Mouse (Mus musculus) myocyte (in vitro differentiated cells): ENCODE data around the gene Polr2l. TPM values are rescaled to one million over a fixed set of nuclear protein-coding genes. Genes with fewer than 3 reads are reported as not detected.

Experiments used
- H3K27me3 ChIP-seq: one replicate; pipeline ENCODE4 v1.6.1; 2011; ENCODE audit not compliant: control insufficient read depth, insufficient read depth, insufficient read length
- H3K36me3 ChIP-seq: one replicate; pipeline ENCODE4 v1.6.1; 2011; ENCODE audit not compliant: control insufficient read depth, insufficient read depth
- H3K4me2 ChIP-seq: one replicate; pipeline ENCODE4 v1.6.1; 2011; ENCODE audit warnings: low read depth, control low read depth
- H3K4me3 ChIP-seq: one replicate; pipeline ENCODE4 v1.5.1; 2011; ENCODE audit warnings: mild to moderate bottlenecking, control low read depth, moderate library complexity
- H3K79me2 ChIP-seq: one replicate; pipeline ENCODE4 v1.6.1; 2011; ENCODE audit not compliant: control insufficient read depth, insufficient read depth
- H3ac ChIP-seq: one replicate; pipeline ENCODE4 v1.6.1; 2011; ENCODE audit not compliant: control insufficient read depth, insufficient read length
- CEBPB ChIP-seq: IDR thresholded peaks from 2 replicates; pipeline ENCODE4 v1.6.1; 2011; ENCODE audit warnings: mild to moderate bottlenecking, moderate library complexity; ENCODE audit not compliant: poor library complexity, insufficient read depth, severe bottlenecking
- E2F4 ChIP-seq: IDR thresholded peaks from one replicate; pipeline ENCODE4 v1.6.1; 2011; ENCODE audit warnings: mild to moderate bottlenecking, control low read depth, moderate library complexity; ENCODE audit not compliant: insufficient read depth
- MAX ChIP-seq: IDR thresholded peaks from one replicate; pipeline ENCODE4 v1.6.1; 2011; ENCODE audit warnings: low read depth, mild to moderate bottlenecking, control low read depth
- MYOD1 ChIP-seq, 3 experiments: IDR thresholded peaks; one replicate each; pipeline ENCODE4 v1.6.1; 2011; ENCODE audit warnings: control low read depth in 2 of 3, low read depth in 2 of 3, mild to moderate bottlenecking in 2 of 3, moderate library complexity in 1 of 3; ENCODE audit not compliant: insufficient read length in 2 of 3, control insufficient read depth in 1 of 3
- MYOG ChIP-seq, 3 experiments: IDR thresholded peaks; one replicate each; pipeline ENCODE4 v1.6.1; 2011; ENCODE audit warnings: control low read depth in 2 of 3, low read depth in 2 of 3, mild to moderate bottlenecking in 2 of 3; ENCODE audit not compliant: insufficient read length in 2 of 3, control insufficient read depth in 1 of 3, insufficient read depth in 1 of 3
- POLR2A ChIP-seq: IDR thresholded peaks from one replicate; pipeline ENCODE4 v1.6.1; 2011; ENCODE audit warnings: low read depth, mild to moderate bottlenecking, control low read depth, moderate library complexity; ENCODE audit not compliant: insufficient read length
- POLR2AphosphoS2 ChIP-seq: IDR thresholded peaks from one replicate; pipeline ENCODE4 v1.6.1; 2011; ENCODE audit warnings: low read depth, control low read depth; ENCODE audit not compliant: insufficient read length
- REST ChIP-seq: IDR thresholded peaks from one replicate; pipeline ENCODE4 v1.6.1; 2011; ENCODE audit warnings: mild to moderate bottlenecking, control low read depth, moderate library complexity; ENCODE audit not compliant: insufficient read depth, insufficient read length
- SRF ChIP-seq: IDR thresholded peaks from one replicate; pipeline ENCODE4 v1.6.1; 2011; ENCODE audit warnings: low read depth; ENCODE audit not compliant: control insufficient read depth, insufficient read length
- TCF12 ChIP-seq: IDR thresholded peaks from one replicate; pipeline ENCODE4 v1.6.1; 2011; ENCODE audit warnings: mild to moderate bottlenecking, control low read depth; ENCODE audit not compliant: poor library complexity, insufficient read depth, severe bottlenecking
- TCF3 ChIP-seq: IDR thresholded peaks from one replicate; pipeline ENCODE4 v1.6.1; 2011; ENCODE audit warnings: low read depth, control low read depth; ENCODE audit not compliant: insufficient read length
- USF1 ChIP-seq: IDR thresholded peaks from one replicate; pipeline ENCODE4 v1.6.1; 2011; ENCODE audit warnings: low read depth, mild to moderate bottlenecking, control low read depth, moderate library complexity
- polyA plus RNA-seq: library from polyadenylated mRNA; unstranded; fragments of >200 nt; fragmentation: generic; extraction: Trizol; gene quantifications from one replicate; pipeline ENCODE4 v1.2.1, GENCODE M21; 2012; ENCODE audit warnings: missing spikeins

Gene Polr2l
- polyA plus RNA-seq, 1 experiment: 95.1 TPM

DNA sequence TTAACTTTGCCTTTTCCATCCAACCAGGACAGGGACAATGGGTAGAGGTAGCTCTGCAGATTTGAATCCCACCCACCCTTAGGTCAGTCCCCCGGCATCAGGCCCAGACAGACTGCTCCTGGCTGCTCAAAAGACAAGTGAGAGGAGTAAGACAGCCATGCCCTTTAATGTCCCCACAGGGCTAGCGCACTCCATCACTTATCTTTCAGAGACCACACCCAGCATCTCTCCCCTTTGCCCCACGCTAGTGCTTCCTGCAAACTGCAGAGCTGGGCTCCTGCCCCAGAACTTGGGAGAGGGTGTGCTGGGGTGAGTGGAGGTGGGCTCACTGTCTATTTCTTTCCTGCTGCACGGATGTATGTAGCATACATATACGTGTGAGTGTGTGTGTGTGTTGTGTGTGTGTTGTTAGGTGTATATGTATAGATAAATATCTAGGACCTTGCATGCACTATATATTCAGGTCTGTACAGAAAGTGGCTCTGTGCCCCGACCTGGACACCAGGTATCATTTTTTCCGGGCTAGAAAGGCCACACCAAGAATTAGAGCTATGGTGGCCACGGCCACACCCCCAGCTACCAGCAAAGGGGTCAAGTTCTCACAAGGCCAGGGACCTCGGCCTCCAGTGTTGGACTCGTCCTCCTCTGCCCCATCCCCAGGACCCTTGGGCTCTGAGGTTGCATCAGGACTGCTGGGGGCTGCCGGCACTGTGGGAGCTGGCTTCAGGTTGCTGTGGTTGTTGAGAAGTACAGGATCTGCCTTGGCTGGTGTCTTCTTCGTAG is 47.8 kb downstream of the Polr2l start:
- TF ChIP-seq E2F4: no peak
- TF ChIP-seq MYOD1 (IDR thresholded peaks at IDR 0.05; ENCODE audit: control insufficient read depth in 1 of 3, insufficient read length in 2 of 3, low read depth in 2 of 3): no peak
- TF ChIP-seq POLR2AphosphoS2: no peak
- no peak for TF ChIP-seq TCF3
- TF ChIP-seq POLR2A: no peak
- TF ChIP-seq CEBPB: no peak
- TF ChIP-seq MYOG (IDR thresholded peaks at IDR 0.05; ENCODE audit: control insufficient read depth in 1 of 3, insufficient read depth in 1 of 3, insufficient read length in 2 of 3, low read depth in 2 of 3): no peak
- no peak for TF ChIP-seq USF1
- no peak for TF ChIP-seq TCF12
- no peak for TF ChIP-seq SRF
- TF ChIP-seq MAX: no peak
- TF ChIP-seq REST: no peak
- no peak overlapping the region for H3K4me2 ChIP-seq
- no peak overlapping the region for H3ac ChIP-seq
- H3K36me3 ChIP-seq: no peaks in the 10 kb centered on the region
- no peak overlapping the region for H3K4me3 ChIP-seq
- H3K27me3 ChIP-seq: no peaks in the 10 kb centered on the region
- H3K79me2 ChIP-seq: no peaks in the 10 kb centered on the region

DNA sequence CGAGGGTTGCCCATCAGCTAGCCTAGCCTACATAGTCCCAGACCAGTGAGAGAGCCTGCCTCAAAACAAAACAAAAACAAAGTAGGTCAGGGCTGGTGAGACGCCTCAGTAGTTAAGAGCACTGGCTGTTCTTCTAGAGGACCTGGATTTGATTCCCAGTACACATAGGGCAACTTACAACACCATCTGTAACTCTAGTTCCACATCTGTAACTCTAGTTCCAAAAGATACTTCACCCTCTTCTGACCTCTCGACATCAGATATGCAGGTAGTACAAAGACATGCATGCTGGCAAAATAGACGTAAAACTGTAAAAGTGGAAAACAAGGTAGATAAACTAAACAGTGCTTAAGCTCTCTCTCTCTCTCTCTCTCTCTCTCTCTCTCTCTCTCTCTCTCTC is 51.1 kb downstream of the Polr2l start:
- no peaks in the 10 kb centered on the region for H3K79me2 ChIP-seq
- no peak overlapping the region for H3K4me2 ChIP-seq
- H3K4me3 ChIP-seq: no peak overlapping the region
- no peaks in the 10 kb centered on the region for H3K36me3 ChIP-seq
- TF ChIP-seq POLR2AphosphoS2 (no peak), REST (no peak), TCF12 (no peak), MYOD1 (IDR thresholded peaks at IDR 0.05; ENCODE audit: control insufficient read depth in 1 of 3, insufficient read length in 2 of 3, low read depth in 2 of 3) (no peak), MYOG (IDR thresholded peaks at IDR 0.05; ENCODE audit: control insufficient read depth in 1 of 3, insufficient read depth in 1 of 3, insufficient read length in 2 of 3, low read depth in 2 of 3) (no peak), USF1 (no peak), SRF (no peak), TCF3 (no peak), MAX (no peak), CEBPB (no peak), POLR2A (no peak), E2F4 (no peak)
- H3K27me3 ChIP-seq: no peaks in the 10 kb centered on the region
- H3ac ChIP-seq: no peak overlapping the region

Other genes with a start within 250 kb of the Polr2l start
- 44.5 TPM for gene Phrf1, start 246.3 kb downstream of the Polr2l start, polyA plus RNA-seq
- 0.97 TPM for gene Irf7, start 208.7 kb downstream of the Polr2l start, polyA plus RNA-seq
- 0.07 TPM for gene Cdhr5, start 198.3 kb downstream of the Polr2l start, polyA plus RNA-seq
- gene Sct, start 196.0 kb downstream of the Polr2l start, polyA plus RNA-seq: 0.68 TPM
- not detected for gene Drd4, start 183.1 kb downstream of the Polr2l start, polyA plus RNA-seq
- gene Deaf1, start 147.4 kb downstream of the Polr2l start, polyA plus RNA-seq: 11.8 TPM
- 12.5 TPM for gene Tmem80, start 147.4 kb downstream of the Polr2l start, polyA plus RNA-seq
- gene Eps8l2, start 136.3 kb downstream of the Polr2l start, polyA plus RNA-seq: 0.44 TPM
- gene Taldo1, start 82.9 kb downstream of the Polr2l start, polyA plus RNA-seq: 259 TPM
- 16.3 TPM for gene Gatd1, start 61.0 kb downstream of the Polr2l start, polyA plus RNA-seq
- gene Cend1, start 45.6 kb downstream of the Polr2l start, polyA plus RNA-seq: 0.25 TPM
- gene Slc25a22, start 37.2 kb downstream of the Polr2l start, polyA plus RNA-seq: 8.8 TPM
- 1.9 TPM for gene Pidd1, start 31.1 kb downstream of the Polr2l start, polyA plus RNA-seq
- gene Rplp2, start 27.8 kb downstream of the Polr2l start, polyA plus RNA-seq: 5,265 TPM
- gene Pnpla2, start 19.9 kb downstream of the Polr2l start, polyA plus RNA-seq: 50.5 TPM
- gene Cracr2b, start 14.0 kb downstream of the Polr2l start, polyA plus RNA-seq: 2.4 TPM
- gene Cd151, start 7.7 kb downstream of the Polr2l start, polyA plus RNA-seq: 267 TPM
- 95.5 TPM for gene Tspan4, start 108 bp upstream of the Polr2l start, polyA plus RNA-seq
- 51.3 TPM for gene Chid1, start 64.7 kb upstream of the Polr2l start, polyA plus RNA-seq
- 89.2 TPM for gene Ap2a2, start 87.0 kb upstream of the Polr2l start, polyA plus RNA-seq
- gene Muc6, start 180.2 kb upstream of the Polr2l start, polyA plus RNA-seq: 0.20 TPM
- not detected for gene Muc2, start 215.2 kb upstream of the Polr2l start, polyA plus RNA-seq